Mouse (Mus musculus) lung, postnatal 0 days (tissue): ENCODE results near the gene Ehd1.
A peak's percentile ranks its signal among the peaks of the same experiment; 100 is the strongest.

Source experiments
- CTCF ChIP-seq: IDR thresholded peaks from 2 replicates; pipeline ENCODE4 v1.5.1; 2016; ENCODE audit warnings: antibody characterized with exemption, mild to moderate bottlenecking
- EP300 ChIP-seq: IDR thresholded peaks from 2 replicates; pipeline ENCODE4 v1.6.1; 2016; ENCODE audit warnings: antibody characterized with exemption, mild to moderate bottlenecking, control low read depth

- TF ChIP-seq EP300 (no peak), CTCF (peak; percentile 68)
Observed at GRCm38 (mm10) chr19:6276426-6277421, at the start of gene Ehd1.
